Mouse (Mus musculus): Measurements from ENCODE around the gene Mtr.
A peak's percentile ranks its signal among the peaks of the same experiment; 100 is the strongest.

The Mtr gene

GRCm38 (mm10) chr13:12257391-12258380 lies at the start of gene Mtr:
TSS of gene Mtr (minus strand) at chr13:12258113.
- peak; percentile 98 for DNase-seq

DNA sequence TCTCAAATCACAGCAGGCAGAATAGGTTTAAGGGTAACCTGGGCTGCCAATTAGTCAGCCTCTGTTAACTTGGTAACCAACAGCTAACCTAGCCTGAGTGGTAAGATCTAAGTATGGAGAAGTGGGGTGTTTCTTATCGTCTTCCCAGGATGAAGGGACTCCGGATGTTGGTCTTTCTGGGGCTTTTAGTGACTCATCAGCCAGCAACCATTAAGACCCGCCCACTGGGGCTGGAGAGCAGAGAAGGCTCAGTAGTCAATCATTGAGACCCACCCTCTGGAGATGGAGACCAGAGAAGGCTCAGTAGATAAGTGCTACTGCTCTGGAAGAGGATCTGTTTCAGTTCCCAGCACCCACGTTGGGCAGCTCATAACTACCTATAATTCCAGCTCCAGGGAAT lies 49.4 kb upstream of the Mtr start:
- DNase-seq, result no peak

DNA sequence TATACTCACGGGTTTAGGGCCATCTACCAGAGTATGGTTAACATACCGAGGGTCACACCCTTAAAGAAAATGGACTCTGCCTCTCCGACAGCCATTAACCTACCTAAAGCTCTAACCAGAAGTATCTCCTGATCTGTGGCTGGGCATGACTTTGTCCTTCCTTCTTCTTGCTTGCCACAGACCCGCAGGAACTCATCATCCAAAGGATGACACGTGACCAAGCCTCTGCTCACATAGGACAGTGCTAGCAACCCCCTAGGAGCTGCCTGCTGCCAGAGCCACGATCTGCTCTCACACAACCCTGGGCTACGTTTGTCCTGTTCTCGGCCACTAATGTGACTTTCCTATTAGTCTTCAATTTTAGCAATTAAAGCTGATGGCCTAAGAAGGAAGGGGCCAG lies 47.6 kb upstream of the Mtr start:
- no peak for DNase-seq

DNA sequence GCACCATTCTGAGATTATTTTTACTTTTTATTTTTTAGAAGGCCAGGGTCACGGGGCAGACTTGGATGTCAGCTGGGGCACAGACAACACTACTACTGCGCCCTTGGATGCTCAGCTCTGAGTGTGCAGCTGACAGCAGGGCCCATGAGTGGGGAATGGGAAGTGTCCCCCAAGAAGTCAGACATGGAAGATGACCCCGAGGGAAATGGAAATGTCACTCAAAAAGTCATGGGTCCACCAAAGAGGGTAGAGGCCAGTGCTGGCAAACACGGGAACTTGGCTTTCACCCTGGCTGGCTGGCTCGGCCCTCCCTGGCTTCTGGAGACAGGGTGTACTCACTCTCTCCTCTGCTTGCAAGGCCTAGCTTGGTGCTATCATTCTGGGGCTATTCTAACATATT lies 47.1 kb upstream of the Mtr start:
- no peak for DNase-seq

DNA sequence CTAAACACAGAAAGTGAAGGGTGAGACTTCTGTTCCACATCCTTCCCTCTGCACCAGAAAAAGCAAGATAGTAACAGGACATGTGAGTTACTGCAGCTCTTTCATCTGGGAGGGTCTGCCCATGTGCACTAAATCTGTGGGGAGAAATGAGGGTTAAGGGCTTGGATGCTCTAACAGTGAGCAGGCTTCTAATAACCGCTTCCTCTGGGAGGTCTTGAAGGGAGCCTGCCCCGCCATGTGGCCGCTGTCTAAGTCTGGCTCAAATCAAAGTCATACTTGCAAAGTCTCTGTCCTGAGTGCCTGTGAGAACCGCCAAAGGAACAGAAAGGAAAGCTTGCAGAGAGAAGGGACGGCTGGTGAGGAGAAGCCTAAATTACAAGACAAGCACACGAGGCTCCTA lies 39.9 kb upstream of the Mtr start:
- DNase-seq, result no peak

- DNase-seq, result peak; percentile 53 to 56
These were observed 38.8 kb upstream of the Mtr start for GRCm38 (mm10) chr13:12296701-12297100.

DNA sequence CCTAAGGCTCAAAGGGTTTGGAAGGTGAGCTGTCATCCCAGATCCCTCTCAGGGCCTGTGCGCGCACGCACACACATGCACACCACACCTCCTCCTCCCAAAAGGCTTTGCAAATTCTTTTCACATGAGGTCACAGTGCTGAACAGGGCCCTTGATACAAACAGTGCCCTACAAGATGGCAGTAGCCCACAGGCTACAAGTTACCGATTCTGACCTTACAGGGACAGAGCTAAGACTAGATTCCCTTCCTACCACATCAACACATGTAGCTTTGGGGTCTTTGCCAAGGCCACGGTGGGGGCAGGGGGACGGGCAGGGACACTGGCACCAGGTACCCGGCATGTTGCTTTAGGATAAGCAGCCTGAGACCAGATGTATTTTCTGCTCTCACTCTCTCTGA lies 35.9 kb upstream of the Mtr start:
- DNase-seq, result no peak

DNA sequence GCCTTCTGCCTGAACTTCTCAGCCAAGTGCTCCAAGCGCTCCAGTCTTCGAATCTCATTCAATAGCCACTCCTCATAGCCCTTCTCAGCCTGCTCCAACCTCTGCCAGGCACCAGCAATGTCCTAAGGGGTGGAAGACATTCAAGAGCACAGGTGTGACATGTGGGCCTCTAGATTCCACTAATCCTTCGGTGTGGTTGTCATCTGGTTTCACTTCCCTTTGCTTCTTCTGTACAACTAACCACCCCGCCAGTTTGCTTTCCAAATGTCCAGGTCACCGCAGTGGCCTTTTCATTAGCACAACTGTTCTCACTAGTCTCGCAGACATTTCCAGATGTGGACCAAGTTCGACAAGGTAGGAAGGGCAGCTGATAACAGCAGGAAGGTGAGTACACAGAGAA lies 32.8 kb upstream of the Mtr start:
- no peak for DNase-seq

- no peak for DNase-seq
These were observed 26.6 kb upstream of the Mtr start for GRCm38 (mm10) chr13:12284528-12284927.

DNA sequence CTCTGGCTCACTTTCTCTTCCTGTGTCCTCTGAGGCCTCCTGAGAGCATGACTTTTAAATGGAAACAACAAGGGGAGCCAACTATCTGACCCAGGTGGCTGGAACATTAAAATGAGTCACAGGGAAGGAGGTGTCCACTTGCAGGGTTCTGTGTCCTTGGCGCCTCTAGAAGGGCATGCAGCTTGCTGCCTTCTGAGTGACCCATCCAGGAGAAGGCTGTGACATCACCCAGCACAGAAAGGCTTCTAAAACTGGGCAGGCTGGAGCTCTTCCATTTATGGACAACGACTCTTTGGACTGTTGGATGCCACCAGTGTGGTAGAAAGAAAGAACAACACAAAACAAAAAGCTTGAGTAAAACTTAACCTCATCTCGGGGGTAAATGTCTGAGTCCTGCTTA lies 25.9 kb upstream of the Mtr start:
- peak; percentile 23 to 53 for DNase-seq

- DNase-seq, result peak in 1 of 2 experiments; percentile 35
These were observed 16.8 kb upstream of the Mtr start for GRCm38 (mm10) chr13:12274721-12275120.

DNA sequence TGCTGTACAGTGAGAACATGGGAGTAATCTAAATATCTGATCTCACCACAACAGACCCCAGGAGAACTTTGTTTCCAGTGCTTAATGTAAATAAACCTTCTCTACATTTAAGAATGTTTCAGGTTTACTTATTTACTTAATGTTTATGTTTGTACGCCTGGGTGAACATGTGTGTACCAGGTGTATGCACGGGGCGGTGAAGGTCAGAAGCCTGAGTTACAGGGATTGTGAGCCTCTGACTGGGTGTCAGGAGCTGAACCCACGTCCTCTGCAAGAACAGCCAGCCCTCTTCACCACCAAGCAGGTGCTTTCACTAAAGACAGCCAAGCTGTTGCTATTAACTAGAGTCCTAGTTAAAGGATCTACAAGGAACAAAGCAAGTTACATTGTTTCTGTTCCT lies 16.3 kb upstream of the Mtr start:
- no peak for DNase-seq

DNA sequence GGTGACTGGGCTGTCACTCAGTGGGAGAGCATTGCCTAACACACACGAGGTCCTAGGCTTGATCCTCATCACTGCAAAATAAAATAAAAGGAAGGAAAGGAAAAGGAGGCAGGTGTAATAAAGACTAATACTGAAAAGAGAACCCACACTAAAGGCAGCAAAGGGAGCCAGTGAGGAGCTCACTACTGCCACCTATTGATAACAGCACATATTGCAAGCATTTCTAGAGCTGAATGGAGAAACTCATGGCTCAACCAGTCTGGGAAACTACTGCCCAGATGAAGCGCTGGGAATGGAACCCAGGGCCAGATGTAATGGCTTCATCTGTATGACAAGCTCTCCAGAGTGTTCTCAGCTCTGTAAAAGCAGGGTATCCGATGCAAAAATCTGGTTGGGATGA lies 15.0 kb upstream of the Mtr start:
- DNase-seq, result peak; percentile 44

DNA sequence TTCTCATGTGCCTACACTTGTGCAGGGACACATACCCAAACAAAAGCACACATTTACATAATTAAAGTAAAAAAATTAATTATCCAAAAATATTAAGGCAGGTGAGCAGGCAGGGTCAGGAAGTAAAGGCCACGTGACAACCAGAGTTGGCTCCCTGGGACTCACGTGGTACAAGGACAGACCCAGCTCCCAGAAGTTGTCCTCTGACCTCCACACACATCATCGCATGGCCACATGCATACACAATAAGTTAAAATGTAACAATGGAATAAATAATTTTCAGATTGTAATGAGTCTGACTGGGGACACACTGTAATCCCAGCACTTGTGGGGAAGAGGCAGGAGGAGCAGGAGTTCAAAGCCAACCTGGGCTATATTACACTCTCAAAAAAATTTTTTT lies 10.1 kb upstream of the Mtr start:
- peak; percentile 30 to 38 for DNase-seq

DNA sequence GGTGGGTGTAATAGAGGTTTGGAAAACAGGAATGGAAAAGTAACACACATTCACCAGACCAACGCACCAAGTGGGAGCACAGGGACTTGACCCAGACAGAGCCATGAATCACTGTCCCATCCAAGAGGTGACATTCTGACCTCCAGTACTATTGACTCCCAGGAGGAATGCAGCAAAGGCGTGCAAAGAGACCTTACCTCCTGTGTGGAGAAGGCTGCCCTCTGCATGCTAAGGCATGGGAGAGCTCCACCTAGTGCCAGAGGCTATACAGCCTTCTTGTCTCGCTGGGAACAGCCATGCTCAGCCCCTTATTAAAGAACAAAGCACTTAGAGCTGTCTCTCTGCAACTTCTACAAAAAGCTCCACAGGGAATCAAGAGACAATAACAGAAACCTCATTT lies 9.2 kb upstream of the Mtr start:
- DNase-seq, result peak; percentile 40 to 62

GRCm38 (mm10) chr13:12263996-12264395 lies 6.1 kb upstream of the Mtr start:
- DNase-seq, result no peak

DNA sequence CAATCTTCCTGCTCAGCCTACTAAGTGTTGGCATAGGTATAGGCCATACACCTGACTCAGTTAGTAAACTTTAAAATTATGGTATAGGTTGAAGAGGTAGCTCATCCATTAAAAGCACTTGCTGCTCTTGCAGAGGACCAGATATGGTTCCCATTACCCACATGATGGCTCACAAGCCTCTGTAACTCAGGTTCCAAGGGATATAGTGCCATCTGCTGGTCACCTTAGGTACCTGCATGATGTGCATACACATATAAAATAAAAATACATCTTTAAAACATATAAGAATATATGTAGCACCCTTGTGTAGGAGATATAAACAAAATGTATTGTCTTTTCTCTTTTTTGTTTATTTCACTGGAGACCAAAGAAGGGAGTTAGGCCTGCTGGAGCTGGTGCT lies 3.6 kb upstream of the Mtr start:
- DNase-seq, result no peak

GRCm38 (mm10) chr13:12256871-12257390 lies 982 bp downstream of the Mtr start:
- no peak for DNase-seq

GRCm38 (mm10) chr13:12255911-12256705 lies 1.8 kb downstream of the Mtr start:
- DNase-seq, result peak in 1 of 2 experiments; percentile 24

GRCm38 (mm10) chr13:12250496-12250895 lies 7.4 kb downstream of the Mtr start:
- no peak for DNase-seq

GRCm38 (mm10) chr13:12249195-12249898 lies 8.6 kb downstream of the Mtr start:
- peak; percentile 35 to 37 for DNase-seq

GRCm38 (mm10) chr13:12245938-12246337 lies 12.0 kb downstream of the Mtr start:
- DNase-seq, result no peak

DNA sequence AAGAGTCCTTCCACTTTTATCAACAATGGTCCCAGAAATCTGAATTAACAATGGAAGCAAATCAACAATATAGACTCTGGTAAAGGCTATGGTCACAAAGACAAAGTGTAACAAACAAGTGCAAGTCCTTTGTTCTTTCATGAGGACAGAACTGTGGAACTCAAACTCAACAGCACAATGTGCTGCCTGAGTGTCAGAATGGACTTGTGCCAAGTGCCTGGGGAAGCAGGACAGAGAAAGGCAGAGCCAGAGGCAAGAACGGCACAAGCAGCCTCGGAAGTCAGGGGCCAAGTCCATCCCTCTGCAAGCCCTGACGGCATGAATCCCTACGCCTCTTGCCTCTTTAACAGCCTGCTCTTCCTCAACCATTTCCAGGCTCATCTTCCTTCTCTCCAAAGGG lies 13.9 kb downstream of the Mtr start:
- DNase-seq, result no peak
